Mouse (Mus musculus): Measurements from ENCODE around the gene Fblim1. TPM values are rescaled to one million over a fixed set of nuclear protein-coding genes. Genes with fewer than 3 reads are reported as not detected.
A peak's percentile ranks its signal among the peaks of the same experiment; 100 is the strongest.

Fblim1 gene
- total RNA-seq (2022) = 10 to 100 TPM; 10.2 to 21.0 (median 17.6) TPM

GRCm38 (mm10) chr4:141605861-141606260 is at the start of gene Fblim1:
Fblim1 (minus strand) TSS chr4:141606096.
- DNase-seq = peak; percentile 72

- no peak for DNase-seq
Measured at GRCm38 (mm10) chr4:141654509-141654908, 48.6 kb upstream of the Fblim1 start.

- no peak for DNase-seq
Measured at GRCm38 (mm10) chr4:141653813-141654212, 47.9 kb upstream of the Fblim1 start.

GRCm38 (mm10) chr4:141653044-141653443 is 47.1 kb upstream of the Fblim1 start:
- no peak for DNase-seq

GRCm38 (mm10) chr4:141651944-141652343 is 46.0 kb upstream of the Fblim1 start:
- DNase-seq = no peak

DNA sequence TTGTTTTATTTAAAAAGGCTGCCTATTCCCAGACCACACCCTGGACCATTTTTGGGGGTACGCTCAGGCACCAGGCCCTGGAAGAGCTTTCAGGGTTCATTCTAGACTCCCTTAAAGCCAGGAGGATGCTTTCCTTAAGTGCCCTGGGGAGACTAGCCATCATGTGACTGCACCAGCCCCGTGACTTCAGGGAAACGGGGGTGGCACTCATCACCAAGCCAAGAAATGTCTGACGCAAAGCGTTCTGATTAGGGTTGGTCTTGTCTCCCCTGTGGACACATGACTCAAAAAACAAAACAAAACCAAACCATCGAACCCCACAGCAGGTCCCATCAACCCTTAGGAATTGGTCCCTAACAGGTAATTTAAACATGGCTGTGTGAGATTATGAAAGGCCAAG is 45.4 kb upstream of the Fblim1 start:
- no peak for DNase-seq

GRCm38 (mm10) chr4:141649244-141649643 is 43.3 kb upstream of the Fblim1 start:
- DNase-seq = no peak

DNA sequence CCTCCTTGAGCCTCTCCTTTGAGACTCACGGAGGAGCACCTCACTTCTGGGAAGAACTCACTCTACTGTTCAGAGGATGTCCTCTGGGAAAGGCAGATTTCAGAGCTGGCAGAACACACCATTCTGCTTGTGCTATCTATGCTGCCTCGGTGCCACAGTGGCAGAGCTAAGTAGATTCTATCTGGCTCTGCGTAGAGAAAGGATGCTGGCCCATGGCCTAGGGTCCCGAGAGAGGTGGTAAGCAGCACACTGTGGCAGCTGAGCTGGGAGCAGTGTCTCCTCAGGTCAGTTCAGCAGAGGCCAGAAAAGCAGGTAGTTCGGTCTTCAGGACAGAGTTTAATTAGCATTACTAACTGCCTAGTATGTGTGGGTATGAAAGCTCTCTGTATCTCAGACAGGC is 42.4 kb upstream of the Fblim1 start:
- DNase-seq = no peak

DNA sequence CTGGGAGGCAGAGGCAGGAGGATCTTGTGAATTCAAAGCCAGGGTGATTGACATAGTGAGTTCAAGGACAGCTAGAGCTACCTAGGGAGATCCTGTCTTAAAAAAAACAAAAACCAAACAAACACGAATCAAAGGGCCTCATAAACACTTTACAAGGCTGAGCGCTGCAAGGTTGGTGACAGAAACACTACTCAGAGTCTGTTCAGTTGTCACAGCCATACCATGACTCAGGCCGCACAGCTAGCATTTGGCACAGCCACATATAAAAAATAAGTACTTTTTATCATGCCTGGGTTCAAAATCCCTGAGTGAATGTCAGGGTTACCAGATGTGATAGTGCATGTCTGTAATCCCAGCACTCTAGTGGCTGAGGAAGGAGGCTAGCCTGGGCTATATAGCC is 41.3 kb upstream of the Fblim1 start:
- DNase-seq = no peak

DNA sequence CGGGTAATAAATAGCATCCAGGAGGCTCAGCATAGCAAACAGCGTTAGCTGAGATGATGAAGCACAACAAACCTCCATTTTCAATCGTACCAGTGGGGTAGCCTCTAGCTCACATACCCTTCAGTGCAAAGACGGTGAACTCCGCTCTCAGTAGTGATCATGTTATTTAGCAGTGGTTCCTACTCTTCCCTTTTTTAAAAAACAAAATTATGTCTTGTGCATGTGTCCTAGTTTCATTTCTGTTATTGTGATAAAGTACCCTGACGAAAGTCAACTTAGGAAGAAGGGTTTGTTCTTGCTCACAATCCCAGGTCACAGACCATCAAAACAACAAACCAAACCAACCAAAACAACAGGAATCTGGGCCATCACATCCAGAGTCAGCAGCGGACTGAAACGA is 40.1 kb upstream of the Fblim1 start:
- DNase-seq = no peak

DNA sequence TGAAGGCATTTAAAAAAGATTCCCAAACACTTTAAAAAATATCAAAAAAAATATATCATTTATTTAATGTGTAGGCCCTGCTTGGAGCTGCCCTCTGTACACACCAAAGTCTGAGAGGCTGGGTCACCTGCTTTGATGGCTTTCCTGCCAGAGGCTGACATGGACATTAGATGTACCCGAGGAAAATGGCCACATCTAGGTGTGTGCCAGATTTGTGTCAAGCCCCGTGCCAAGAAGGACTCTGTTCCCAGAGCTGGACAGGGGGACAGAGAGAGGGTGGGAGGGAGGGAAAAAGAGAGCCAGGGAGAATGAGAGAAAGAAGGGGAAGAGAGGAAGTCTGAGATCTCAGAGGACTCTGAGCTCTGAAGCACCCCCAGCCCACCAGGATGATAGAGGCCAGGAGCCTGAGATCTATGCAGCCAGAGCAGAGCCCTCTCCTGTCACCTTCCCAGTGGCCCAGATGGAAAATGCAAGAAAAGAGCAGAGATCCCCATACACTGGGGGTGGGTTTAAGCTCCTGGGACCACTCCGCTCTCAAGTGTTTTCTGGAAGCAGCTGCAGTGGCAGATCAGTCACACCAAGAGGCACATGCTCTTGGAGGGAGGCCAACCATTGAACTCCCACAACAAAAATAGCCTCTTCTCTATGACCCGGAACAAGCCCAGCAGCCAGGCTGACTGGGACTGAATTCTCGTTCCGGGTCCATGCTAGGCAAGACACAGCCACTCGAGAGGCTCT is 37.4 kb upstream of the Fblim1 start:
- no peak for DNase-seq

- DNase-seq = no peak
Measured at GRCm38 (mm10) chr4:141641961-141642811, 36.3 kb upstream of the Fblim1 start.

- DNase-seq = no peak
Measured at GRCm38 (mm10) chr4:141641353-141641771, 35.5 kb upstream of the Fblim1 start.

DNA sequence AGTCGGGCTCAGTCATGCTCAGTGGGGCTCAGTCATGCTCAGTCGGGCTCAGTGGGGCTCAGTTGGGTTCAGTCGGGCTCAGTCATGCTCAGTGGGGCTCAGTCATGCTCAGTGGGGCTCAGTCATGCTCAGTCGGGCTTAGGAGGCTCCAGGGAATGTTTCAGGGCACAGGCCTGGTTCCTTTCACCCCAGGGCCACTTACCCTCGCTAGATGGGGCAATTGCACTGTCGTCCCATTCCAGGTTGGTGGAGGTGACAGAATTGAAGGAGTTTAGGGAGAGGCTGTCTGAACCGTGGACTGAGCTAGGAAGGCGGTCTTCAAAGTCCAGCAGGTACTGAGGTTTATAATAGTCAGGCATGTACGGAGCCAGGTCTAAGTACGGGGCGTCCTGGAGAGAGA is 33.6 kb upstream of the Fblim1 start:
- no peak for DNase-seq

DNA sequence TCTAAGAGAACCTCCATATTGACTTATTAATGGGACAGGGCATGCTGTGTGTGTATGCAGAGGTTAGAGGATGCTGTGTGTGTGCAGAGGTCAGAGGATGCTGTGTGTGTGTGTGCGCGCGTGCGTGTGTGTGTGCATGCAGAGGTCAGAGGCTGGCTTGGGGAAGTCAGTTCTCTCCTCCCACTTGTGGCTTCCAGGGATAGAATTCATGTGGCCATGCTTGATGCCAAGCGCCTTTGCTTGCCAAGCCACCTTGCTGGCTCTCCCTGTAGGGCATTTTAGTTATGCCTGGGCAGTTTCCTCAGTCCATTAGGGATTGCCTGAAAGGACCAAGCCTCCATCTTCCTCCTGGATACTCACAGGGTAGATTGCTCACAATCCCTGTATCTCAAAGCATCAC is 30.8 kb upstream of the Fblim1 start:
- DNase-seq = no peak

GRCm38 (mm10) chr4:141635991-141636390 is 30.1 kb upstream of the Fblim1 start:
- no peak for DNase-seq

DNA sequence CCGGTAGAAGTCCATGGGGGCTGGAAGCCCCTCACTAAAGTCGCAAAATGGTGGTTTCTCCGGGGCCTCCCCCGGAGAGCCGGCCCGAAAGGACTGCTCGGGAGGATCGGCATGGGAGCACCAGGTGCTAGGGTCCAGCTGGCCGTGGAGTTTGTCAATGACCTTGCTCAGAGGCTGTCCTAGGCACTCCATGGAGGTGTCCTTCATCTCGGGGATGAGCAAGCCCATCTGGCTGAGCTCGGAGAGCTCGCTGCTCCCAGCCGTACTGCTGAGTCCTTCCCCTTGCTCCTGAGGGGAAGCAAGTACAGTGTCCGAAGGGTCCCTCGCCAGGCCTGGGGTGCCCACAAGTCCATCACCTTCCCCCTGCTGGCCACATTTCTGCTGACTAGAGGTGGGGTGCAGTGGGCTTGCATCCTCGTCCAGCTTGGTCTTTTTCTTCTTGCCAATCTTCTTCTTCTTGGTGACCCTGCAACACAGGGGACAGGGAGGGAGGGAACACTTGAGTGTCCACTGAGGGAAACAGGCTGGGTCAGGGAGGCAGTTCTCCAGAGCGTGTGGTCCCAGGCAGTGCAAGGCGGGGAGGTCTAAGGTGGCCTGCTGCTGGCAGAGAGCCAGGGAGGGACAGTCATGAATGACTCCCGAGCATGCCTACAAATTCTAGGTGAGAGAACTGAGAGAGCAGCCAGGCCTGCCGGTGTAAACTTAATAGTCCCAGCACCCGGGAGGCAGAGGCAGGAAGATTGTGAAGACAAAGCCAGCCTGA is 26.4 kb upstream of the Fblim1 start:
- no peak for DNase-seq

DNA sequence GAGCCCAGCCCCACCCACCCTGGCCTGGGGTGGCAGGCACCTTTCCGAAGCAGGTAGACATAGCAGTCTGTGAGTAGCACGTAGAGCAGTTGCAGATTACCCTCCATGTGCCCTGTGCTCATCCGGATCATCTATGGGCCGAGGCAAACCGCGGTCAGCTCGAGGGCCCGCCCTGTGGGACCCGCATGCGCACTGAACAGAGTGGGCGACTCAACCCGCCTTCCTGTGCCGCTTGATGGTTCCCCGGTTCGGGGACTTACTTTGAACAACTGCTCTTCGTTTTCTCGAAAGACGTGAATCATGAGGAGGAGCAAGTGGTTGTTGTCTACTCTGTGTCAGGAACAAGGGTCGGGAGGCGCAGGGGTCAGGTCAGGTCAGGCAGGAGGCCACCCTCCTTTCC is 25.4 kb upstream of the Fblim1 start:
- no peak for DNase-seq

DNA sequence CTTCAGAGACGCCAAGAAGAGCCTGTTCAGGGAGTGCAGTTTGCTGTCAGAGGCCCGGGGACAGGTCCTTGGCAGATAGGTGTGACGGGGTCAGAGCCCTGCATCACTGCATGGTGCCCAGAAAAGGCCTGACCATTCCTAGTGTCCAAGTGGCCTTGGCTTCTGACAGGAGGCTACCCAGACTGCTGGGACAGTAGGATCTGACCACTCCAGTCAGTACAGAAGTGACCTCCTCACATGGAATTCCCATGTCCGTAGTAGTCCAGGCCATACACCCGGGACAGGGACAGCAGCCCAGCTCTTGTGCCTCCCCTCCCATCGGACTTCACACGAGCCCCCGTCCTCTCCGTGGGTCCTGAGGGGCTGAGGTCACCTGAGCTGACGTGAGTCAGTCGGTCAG is 24.1 kb upstream of the Fblim1 start:
- no peak for DNase-seq

GRCm38 (mm10) chr4:141628661-141629060 is 22.8 kb upstream of the Fblim1 start:
- DNase-seq = no peak

- no peak for DNase-seq
Measured at GRCm38 (mm10) chr4:141627502-141627901, 21.6 kb upstream of the Fblim1 start.

- no peak for DNase-seq
Measured at GRCm38 (mm10) chr4:141625774-141626550, 20.1 kb upstream of the Fblim1 start.

Measured in adrenal gland, adult 8-10 months (tissue).